ENCODE assay signal across 25 mouse cellular contexts in the genomic region with DNA sequence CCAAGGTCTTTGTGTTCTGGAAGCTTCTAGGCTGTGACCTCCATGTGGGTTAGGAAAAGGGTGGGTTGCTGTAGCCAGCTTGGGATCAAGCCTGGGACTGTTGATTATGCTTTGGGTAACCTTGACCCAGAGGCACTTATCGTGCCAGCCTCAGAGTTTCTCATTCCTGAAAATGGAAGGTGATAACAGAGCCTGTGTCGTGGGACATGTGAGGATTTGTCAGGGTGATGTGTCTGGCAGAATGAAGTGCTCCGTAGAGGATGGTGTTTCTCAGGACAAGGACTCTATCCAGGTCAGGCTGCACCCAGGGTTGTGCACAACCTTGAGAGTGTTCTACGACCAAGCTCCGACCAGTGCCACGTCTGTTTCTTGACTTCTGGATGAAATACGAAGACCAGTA.
DNase-seq lines count a peak whose midpoint lies in the region; ATAC-seq lines count a peak whose summit lies in the region.
"Had no signal": no experiment of that assay in that cellular context is flagged by ENCODE, and none has a peak within 500 bp of the region (broad histone marks: within the 10 kb centered on the region; RNA-seq: fewer than 3 reads in every experiment).

No protein-coding gene starts in this region.

- H3K4me2 ChIP-seq in heart, embryonic 15.5 days: no peak overlapping the region
- H3K4me2 ChIP-seq: embryonic facial prominence, embryonic 12.5 days; forebrain, embryonic 12.5 days; intestine, embryonic 15.5 days; limb, embryonic 12.5 days; liver, embryonic 12.5 days; neural tube, embryonic 13.5 days had no signal

- 46% methylated on average over 7 of the region's 7 CpGs for WGBS in heart, embryonic 15.5 days

- no peak; the same call in 1 of the 2 replicates for ATAC-seq in heart, embryonic 15.5 days (replicated peaks; ENCODE audit: insufficient number of reproducible peaks, insufficient read depth, low FRiP score, low read depth)
- no peak for ATAC-seq in erythroid progenitor cell, adult 5-6 weeks (replicated peaks; ENCODE audit: low FRiP score, poor library complexity, severe bottlenecking)
- ATAC-seq: activated CD4-positive, CD25-positive, alpha-beta regulatory T cell, adult 4 months; hindbrain, embryonic 16.5 days; intestine, embryonic 15.5 days; liver, embryonic 12.5 days; midbrain, embryonic 16.5 days had no signal

- no peaks in the 10 kb centered on the region for H3K9me3 ChIP-seq in heart, embryonic 15.5 days (replicated peaks)
- H3K9me3 ChIP-seq: embryonic facial prominence, embryonic 12.5 days; forebrain, embryonic 12.5 days; intestine, embryonic 15.5 days; limb, embryonic 12.5 days; liver, embryonic 12.5 days; midbrain, embryonic 10.5 days; neural tube, embryonic 13.5 days had no signal

- no peaks in the 10 kb centered on the region for H3K27me3 ChIP-seq in heart, embryonic 15.5 days
- H3K27me3 ChIP-seq: embryonic facial prominence, embryonic 12.5 days; forebrain, embryonic 12.5 days; intestine, embryonic 15.5 days; limb, embryonic 12.5 days; neural tube, embryonic 13.5 days had no signal

- peak overlapping the region; percentile 77 for H3K27ac ChIP-seq in heart, embryonic 15.5 days
- H3K27ac ChIP-seq: embryonic facial prominence, embryonic 12.5 days; forebrain, embryonic 12.5 days; intestine, embryonic 15.5 days; limb, embryonic 12.5 days; liver, embryonic 12.5 days; midbrain, embryonic 10.5 days; neural tube, embryonic 13.5 days had no signal

- H3K9ac ChIP-seq in heart, embryonic 15.5 days: no peak overlapping the region
- H3K9ac ChIP-seq: embryonic facial prominence, embryonic 12.5 days; forebrain, embryonic 12.5 days; intestine, embryonic 15.5 days; limb, embryonic 12.5 days; liver, embryonic 12.5 days; neural tube, embryonic 13.5 days had no signal

- peak; percentile 17 for DNase-seq in testis, postnatal 14 days (ENCODE audit: low spot score)
- no peak for DNase-seq in testis, postnatal 10 days (ENCODE audit: low spot score)
- peak; percentile 64 to 67 for DNase-seq in heart, adult 9 months (ENCODE audit: low spot score in 2 of 2)
- no peak for DNase-seq in cerebellum, adult 9-10 months
- no peak for DNase-seq in thymus, postnatal 4 days
- DNase-seq: cerebellum, postnatal 14 days; gastrocnemius, postnatal 25 days; kidney, adult 8-10 months; kidney, postnatal 10 days; lung, adult 18-20 months; lung, postnatal 10 days; thymus, postnatal 25 days had no signal

- no peak overlapping the region for H3K4me3 ChIP-seq in heart, embryonic 15.5 days
- H3K4me3 ChIP-seq: embryonic facial prominence, embryonic 12.5 days; forebrain, embryonic 12.5 days; intestine, embryonic 15.5 days; limb, embryonic 12.5 days; liver, embryonic 12.5 days; midbrain, embryonic 10.5 days; myocyte; neural tube, embryonic 13.5 days had no signal

- no peaks in the 10 kb centered on the region for H3K36me3 ChIP-seq in heart, embryonic 15.5 days
- H3K36me3 ChIP-seq: embryonic facial prominence, embryonic 12.5 days; forebrain, embryonic 12.5 days; intestine, embryonic 15.5 days; limb, embryonic 12.5 days; liver, embryonic 12.5 days; midbrain, embryonic 10.5 days; neural tube, embryonic 13.5 days had no signal

- peaks cover 48% of the 10 kb centered on the region for H3K4me1 ChIP-seq in heart, embryonic 15.5 days (replicated peaks)
- H3K4me1 ChIP-seq: forebrain, embryonic 12.5 days; liver, embryonic 12.5 days had no signal

Comparison
In these comparisons a context has a peak if more than half of its experiments do, and no peak if none do; other contexts are left out.
1. DNase-seq: peak in testis, postnatal 14 days (single experiment) and heart, adult 9 months (2 of 2); none in testis, postnatal 10 days (single experiment), cerebellum, adult 9-10 months (single experiment) and thymus, postnatal 4 days (single experiment).